Mouse (Mus musculus) cerebellum, postnatal 36 days (tissue): ENCODE data around the gene Nfatc2.
A peak's percentile ranks its signal among the peaks of the same experiment; 100 is the strongest.

Source experiments
- DNase-seq, 2 experiments: peaks; one replicate each; pipeline ENCODE4 v3.0.0; 2021 to 2022; ENCODE audit warnings: mixed read lengths in 2 of 2

The Nfatc2 gene

GRCm38 (mm10) chr2:168480692-168481091 is 120.8 kb downstream of the Nfatc2 start:
- DNase-seq = peak; percentile 65 to 73

DNA sequence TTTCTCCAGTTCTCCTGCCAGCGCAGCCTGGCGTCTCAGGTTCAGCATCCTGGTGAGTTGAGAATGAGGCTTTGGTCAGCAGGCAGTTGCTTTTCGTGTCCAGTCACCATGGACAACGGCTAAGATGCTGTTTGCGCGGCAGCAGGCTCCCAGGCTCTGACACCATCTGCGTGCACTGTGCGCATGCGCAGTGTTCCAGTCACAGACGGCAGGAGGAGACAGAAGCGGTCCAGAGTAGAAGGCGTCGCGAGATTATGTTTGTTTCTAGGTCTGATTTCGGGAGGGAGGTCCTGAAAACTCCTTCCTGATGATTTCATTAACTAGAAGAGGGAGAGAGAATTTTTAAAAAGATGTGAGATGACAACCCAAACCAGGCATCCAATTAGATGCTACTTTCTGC is 121.5 kb downstream of the Nfatc2 start:
- peak; percentile 85 to 90 for DNase-seq

GRCm38 (mm10) chr2:168478431-168478830 is 123.0 kb downstream of the Nfatc2 start:
- no peak for DNase-seq

DNA sequence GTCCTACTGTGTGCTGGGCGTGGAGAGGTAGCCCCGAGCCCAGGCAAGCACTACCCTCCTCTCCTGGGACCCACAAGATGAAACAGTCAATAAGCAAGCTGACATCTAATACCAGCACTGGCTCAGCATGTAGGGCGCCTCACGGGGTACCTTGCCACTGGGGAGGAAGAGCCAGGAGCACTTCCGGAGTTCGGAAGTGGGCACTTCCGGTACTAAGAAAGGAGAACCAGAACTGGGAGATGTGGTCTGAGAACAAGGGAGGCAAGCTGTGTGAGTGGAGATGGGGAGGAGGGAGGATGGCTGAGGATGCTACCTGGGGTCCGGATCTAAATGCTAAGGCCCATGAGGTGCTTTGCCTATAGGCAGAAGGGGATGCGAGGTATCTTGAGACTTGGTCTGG is 128.0 kb downstream of the Nfatc2 start:
- DNase-seq = no peak

DNA sequence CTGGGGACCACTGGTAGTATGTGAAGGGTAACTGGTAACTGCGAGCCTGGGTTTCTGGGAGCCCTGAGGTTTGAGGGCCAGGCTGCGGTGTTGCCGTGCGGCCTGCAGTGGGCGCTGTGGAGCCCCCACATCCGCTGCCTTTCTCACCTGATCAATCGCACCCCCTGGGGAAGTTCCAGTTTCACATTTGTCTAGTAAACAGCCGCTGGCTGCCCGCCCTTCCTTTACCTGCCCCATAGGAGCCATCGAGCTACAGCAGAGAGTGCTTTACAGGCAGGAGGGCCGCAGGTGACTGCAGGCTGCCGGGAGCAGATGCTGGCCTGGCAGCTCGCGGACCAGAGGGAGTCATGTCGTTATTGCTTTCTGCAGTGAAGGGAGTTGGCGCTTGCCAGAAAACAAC is 128.6 kb downstream of the Nfatc2 start:
- peak; percentile 65 to 67 for DNase-seq

DNA sequence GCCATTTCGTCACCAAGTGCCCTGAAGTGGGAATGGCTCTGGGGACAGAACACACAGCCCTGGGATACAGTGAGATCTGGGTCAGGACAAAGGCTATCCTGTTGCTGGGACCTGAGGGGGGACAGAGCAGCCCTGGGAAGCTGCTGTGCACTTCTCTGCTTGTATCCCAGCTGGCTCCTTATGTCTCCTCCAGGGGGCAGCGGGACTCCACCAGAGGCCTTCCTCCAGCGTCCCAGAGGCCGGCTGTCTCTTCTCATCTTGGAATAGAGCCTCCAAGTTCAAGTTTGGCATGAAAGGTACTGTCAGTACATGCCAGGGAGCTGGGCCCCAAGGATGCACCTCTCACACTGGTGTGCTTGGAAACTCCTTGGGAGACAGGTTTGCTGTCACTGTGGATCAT is 132.4 kb downstream of the Nfatc2 start:
- peak; percentile 61 to 64 for DNase-seq

DNA sequence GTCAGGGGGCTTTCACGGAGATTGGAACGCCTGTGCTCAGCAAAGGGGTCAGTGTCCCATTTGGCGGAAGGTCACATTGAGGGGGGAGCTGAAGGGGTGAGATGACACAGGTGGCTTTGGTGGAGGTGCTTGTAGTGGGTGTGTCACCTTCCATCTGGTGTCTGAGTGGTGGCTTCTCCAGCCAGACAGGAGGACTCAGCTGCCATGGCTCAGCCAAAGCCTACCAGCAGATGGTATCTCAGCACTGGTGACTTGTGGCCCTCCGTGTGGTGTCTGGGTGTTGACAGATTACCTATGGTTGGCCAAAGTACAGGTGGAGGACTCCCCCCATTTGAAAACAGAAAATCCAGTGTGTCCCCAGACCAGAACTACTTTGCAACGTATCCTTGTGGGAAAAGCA is 134.3 kb downstream of the Nfatc2 start:
- DNase-seq = peak; percentile 23 to 24

- DNase-seq = no peak
These were observed 135.4 kb downstream of the Nfatc2 start for GRCm38 (mm10) chr2:168466066-168466465.

DNA sequence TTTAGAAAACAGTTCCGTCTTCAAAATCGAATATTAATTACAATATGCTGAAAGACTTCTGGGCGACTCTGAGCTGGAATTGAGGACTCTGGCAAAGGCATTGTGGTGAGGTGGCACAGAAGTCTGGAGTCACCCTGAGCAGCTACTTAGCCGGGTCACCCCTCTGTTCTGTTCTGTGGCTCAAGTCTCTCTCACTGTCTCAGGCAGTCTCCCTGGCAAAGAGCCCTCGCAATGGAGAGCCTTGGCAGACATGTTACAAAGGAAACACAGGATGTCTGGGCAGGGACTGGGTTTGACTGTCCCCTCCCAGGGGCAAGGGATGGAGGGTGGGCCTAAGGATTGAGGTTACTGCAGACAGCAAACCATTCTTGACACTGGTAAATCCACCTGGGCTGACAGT is 135.8 kb downstream of the Nfatc2 start:
- DNase-seq = no peak

DNA sequence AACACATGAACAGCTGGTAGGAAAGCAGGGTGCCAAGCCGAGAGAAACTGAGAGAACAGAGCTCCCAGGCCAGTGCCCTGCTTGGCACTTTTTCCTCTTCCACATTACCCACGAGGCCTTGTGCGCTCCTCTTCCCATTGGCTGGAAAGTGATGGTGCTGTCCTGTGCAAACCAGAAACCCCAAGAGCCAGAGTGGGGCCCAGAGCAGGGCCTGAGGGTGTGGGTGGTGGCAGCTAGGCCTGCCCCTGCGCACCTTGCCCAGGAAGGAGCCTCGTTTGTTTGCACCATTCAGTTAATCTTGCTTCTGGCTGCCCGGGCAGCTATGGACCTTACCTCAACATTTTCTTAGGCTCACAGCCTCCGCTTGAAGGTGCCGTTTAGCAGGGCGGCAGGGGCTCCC is 139.6 kb downstream of the Nfatc2 start:
- DNase-seq = no peak

DNA sequence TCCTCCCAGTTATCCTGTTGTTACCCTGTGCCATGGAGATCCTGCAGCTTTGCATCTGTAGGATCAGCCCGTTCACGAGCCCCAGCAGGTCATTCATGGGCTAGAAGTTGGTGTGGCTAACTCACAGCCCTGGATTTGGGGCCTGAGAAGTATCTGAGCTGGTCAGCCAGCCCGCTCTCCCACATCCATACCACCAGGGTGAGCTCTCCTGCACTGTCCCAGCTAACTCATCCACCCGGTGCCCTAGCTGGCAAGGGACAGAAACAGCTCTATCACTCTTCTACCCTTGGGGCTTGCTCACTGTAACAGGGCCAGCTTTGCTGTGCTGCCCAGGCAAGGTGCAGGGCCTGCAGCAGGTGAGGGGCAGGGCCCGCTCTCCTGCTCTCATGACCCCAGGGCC is 141.8 kb downstream of the Nfatc2 start:
- DNase-seq = no peak

- no peak for DNase-seq
These were observed 142.9 kb downstream of the Nfatc2 start for GRCm38 (mm10) chr2:168458583-168458982.

DNA sequence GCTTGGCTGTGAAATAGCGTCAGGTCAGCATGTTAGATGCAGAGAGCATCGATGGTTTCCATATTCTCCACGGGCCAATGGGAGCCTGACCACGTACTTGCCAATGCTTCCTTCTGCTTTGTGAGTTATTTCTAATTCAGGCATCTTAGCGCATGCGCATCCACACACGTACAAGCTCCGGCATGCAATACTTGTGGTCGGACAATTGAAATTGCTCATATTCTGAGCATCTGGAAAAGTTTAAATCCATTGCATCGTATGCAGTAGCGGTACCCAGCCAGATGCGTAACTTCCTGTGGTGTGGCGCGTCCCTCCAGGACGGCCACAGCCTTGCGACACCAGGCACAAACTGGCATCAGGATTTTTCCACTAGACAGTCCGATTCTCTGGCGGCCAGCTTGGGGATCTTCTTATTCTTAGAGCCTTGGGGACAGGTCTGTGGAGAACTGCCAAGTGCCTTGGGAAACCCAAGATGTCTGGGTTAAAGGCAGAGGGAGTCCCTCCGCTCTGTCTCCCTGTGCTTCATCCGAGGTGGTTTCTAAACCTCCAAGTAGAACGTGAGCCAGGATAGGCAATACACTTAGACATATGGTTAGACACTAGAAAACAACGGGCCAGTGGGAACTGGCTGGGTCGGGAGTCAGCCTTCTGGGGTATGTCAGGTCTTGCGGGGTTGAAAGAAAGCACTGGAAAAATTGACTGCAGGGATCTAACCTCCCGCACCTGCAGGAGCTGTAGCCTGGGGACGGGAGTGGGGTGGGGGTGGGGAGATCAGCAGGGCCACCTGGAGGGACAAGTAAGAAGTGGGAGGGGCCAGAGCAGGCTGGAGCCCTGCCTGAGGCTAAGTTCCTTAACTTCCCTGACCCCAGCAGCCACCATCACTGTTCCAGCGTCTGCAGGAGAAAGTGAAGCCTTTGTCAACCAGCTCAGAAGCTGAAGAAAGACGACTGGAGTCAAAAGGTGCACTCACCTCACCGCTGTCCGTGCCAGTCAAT is 149.4 kb downstream of the Nfatc2 start:
- DNase-seq = no peak

GRCm38 (mm10) chr2:168450977-168451376 is 150.5 kb downstream of the Nfatc2 start:
- peak; percentile 29 to 32 for DNase-seq

GRCm38 (mm10) chr2:168448054-168448453 is 153.4 kb downstream of the Nfatc2 start:
- DNase-seq = no peak

DNA sequence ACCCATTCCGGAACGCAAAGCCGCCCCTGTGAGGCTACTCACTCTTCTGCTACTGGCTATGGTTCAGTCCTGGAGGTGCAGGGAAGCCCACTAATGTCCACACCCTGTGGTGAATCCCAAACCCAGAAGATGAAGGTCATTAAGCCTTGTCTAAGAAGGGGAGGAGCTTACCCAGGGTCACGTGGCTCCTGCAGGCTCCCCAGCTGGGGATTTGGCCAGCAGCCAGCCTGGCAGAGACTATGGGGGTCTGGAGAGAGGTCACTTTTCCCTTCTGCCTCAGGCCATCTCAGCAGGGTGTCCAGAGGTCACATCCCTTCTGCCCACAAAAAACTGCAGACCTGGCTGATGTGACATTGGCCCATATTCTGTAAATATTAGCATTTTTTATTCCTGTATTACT is 153.9 kb downstream of the Nfatc2 start:
- no peak for DNase-seq

GRCm38 (mm10) chr2:168445211-168445810 is 156.1 kb downstream of the Nfatc2 start:
- DNase-seq = peak; percentile 60 to 63

DNA sequence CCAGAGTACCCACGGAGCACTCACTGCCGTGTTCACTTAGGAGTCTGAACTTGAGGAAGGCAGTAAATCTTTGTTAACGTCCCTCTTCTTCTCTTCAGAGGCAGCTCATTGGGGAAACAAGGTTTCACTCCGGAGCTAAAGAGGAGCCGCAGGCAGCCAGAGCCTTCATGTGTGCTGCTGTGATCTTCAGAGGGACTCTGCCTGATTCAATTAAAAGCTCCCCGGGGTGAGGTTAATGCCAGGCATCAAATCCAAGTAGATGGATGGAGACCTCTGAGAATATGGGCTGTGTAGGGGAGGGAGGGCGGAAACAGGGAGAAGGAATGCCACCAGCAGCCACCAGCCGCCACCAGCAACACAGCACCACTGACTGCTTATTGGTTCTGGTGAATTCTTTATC is 157.3 kb downstream of the Nfatc2 start:
- DNase-seq = no peak

DNA sequence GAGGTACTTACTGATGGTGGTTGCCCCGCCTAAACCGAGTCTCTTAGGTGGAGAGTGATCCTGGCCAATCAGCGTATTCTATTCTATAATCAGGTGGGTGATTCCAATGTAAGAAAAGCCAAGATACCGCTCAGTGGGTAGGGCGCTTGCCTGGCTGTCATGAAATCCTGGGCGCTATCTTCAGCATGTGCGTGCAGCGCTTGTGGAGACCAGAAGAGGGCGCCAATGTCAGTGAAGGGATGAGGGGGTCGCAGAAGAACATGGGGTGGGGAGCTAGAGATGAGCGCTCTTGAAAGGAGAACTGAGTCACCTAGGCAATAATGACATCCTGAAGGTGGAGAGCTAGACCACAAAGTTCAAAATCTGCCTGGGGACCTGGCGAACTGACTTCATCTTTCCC is 160.0 kb downstream of the Nfatc2 start:
- DNase-seq = no peak

GRCm38 (mm10) chr2:168440918-168441328 is 160.5 kb downstream of the Nfatc2 start:
- DNase-seq = peak; percentile 46 to 74

GRCm38 (mm10) chr2:168438981-168439452 is 162.4 kb downstream of the Nfatc2 start:
- no peak for DNase-seq

- DNase-seq = no peak
These were observed 167.3 kb downstream of the Nfatc2 start for GRCm38 (mm10) chr2:168434187-168434586.

GRCm38 (mm10) chr2:168433392-168433791 is 168.1 kb downstream of the Nfatc2 start:
- no peak for DNase-seq

- DNase-seq = no peak
These were observed 169.1 kb downstream of the Nfatc2 start for GRCm38 (mm10) chr2:168432394-168432793.
